Mouse (Mus musculus): Measurements from ENCODE around the gene Erp27. TPM values are rescaled to one million over a fixed set of nuclear protein-coding genes. Genes with fewer than 3 reads are reported as not detected.

Erp27 gene
- total RNA-seq, 2 experiments from 2014 or later: 0.15 to 0.27 TPM

- DNase-seq: no peak
Observed at GRCm38 (mm10) chr6:136939326-136940187, 17.6 kb upstream of the Erp27 start.

- DNase-seq: no peak
Observed at GRCm38 (mm10) chr6:136938331-136939126, 16.5 kb upstream of the Erp27 start.

- DNase-seq: no peak
Observed at GRCm38 (mm10) chr6:136937117-136937516, 15.1 kb upstream of the Erp27 start.

GRCm38 (mm10) chr6:136936361-136936760, 14.4 kb upstream of the Erp27 start:
- DNase-seq: no peak

GRCm38 (mm10) chr6:136935233-136935632, 13.3 kb upstream of the Erp27 start:
- DNase-seq: no peak

GRCm38 (mm10) chr6:136934068-136934467, 12.1 kb upstream of the Erp27 start:
- DNase-seq: no peak

GRCm38 (mm10) chr6:136931246-136931645, 9.3 kb upstream of the Erp27 start:
- no peak for DNase-seq

GRCm38 (mm10) chr6:136930677-136931076, 8.7 kb upstream of the Erp27 start:
- DNase-seq: no peak

GRCm38 (mm10) chr6:136927626-136928025, 5.6 kb upstream of the Erp27 start:
- no peak for DNase-seq

- no peak for DNase-seq
Observed at GRCm38 (mm10) chr6:136925049-136925448, 3.1 kb upstream of the Erp27 start.

- no peak for DNase-seq
Observed at GRCm38 (mm10) chr6:136923532-136923931, 1.6 kb upstream of the Erp27 start, which contains the start of gene Pde6h. Pde6h (plus strand) TSS chr6:136923832.

- no peak for DNase-seq
Observed at GRCm38 (mm10) chr6:136922871-136923270, 891 bp upstream of the Erp27 start.

GRCm38 (mm10) chr6:136921601-136922000, 379 bp downstream of the Erp27 start:
- DNase-seq: no peak

GRCm38 (mm10) chr6:136920320-136921257, 1.4 kb downstream of the Erp27 start:
- DNase-seq: peak; percentile 86

GRCm38 (mm10) chr6:136917885-136918284, 4.1 kb downstream of the Erp27 start:
- no peak for DNase-seq

- DNase-seq: no peak
Observed at GRCm38 (mm10) chr6:136915721-136916395, 6.1 kb downstream of the Erp27 start.

- DNase-seq: no peak
Observed at GRCm38 (mm10) chr6:136914234-136914633, 7.7 kb downstream of the Erp27 start.

GRCm38 (mm10) chr6:136913384-136914126, 8.4 kb downstream of the Erp27 start:
- DNase-seq: peak; percentile 57

GRCm38 (mm10) chr6:136912751-136913265, 9.2 kb downstream of the Erp27 start:
- no peak for DNase-seq

- DNase-seq: no peak
Observed at GRCm38 (mm10) chr6:136910247-136910890, 11.6 kb downstream of the Erp27 start.

All from adrenal gland, postnatal 10 days (tissue).